9 mouse cellular contexts compared by ENCODE assay signal in the genomic region with DNA sequence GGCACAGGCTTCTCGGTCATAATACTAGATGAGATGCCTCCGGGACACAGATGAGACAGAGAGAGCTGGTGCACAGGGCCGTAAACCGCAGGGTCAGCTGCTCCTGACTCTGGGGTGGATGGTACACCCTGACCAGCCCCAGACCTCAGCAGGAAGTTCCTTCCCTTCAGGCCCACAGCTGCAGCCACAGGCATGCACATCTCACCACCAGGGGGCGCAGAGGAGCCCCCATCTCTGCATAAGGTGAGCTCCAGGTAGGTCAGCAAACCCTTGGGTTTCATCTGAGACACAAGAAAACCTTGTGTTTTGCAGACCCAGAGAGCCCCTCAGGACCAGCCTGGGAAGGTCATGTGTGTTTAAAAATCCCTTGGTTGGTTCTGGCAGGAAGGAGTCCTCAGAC.
DNase-seq lines count a peak whose midpoint lies in the region; ATAC-seq and TF ChIP-seq lines count a peak whose summit lies in the region.
"Had no signal": no experiment of that assay in that cellular context is flagged by ENCODE, and none has a peak within 500 bp of the region (broad histone marks: within the 10 kb centered on the region; RNA-seq: fewer than 3 reads in every experiment).

No protein-coding gene starts in this region.

- no peak overlapping the region for H3K4me2 ChIP-seq in hindbrain, postnatal 0 days (ENCODE audit: low read depth, low read length)
- no peak overlapping the region for H3K4me2 ChIP-seq in hindbrain, embryonic 12.5 days (replicated peaks)
- no peak overlapping the region for H3K4me2 ChIP-seq in lung, embryonic 14.5 days
- H3K4me2 ChIP-seq: limb, embryonic 15.5 days had no signal

- peaks cover 9% of the 10 kb centered on the region; the same call in 1 of the 2 replicates for H3K27me3 ChIP-seq in hindbrain, postnatal 0 days (ENCODE audit: insufficient read depth, low read length)
- peaks cover 94% of the 10 kb centered on the region for H3K27me3 ChIP-seq in hindbrain, embryonic 12.5 days
- peaks cover 68% of the 10 kb centered on the region for H3K27me3 ChIP-seq in E14TG2a.4 (ENCODE audit: insufficient read depth, low read length)
- H3K27me3 ChIP-seq in lung, embryonic 14.5 days (ENCODE audit: insufficient read depth, low read length), result peaks cover 16% of the 10 kb centered on the region

- ATAC-seq in hindbrain, postnatal 0 days, result no peak
- ATAC-seq in hindbrain, embryonic 12.5 days (ENCODE audit: low FRiP score), result no peak
- ATAC-seq in common myeloid progenitor, adult 5-6 weeks (replicated peaks; ENCODE audit: low read depth, poor library complexity, severe bottlenecking), result peak; percentile 43
- ATAC-seq in lung, embryonic 14.5 days (ENCODE audit: insufficient read depth), result no peak

- WGBS in hindbrain, postnatal 0 days, result 29% methylated on average over 5 of the region's 5 CpGs
- 33% methylated on average over 5 of the region's 5 CpGs for WGBS in hindbrain, embryonic 12.5 days
- 38% methylated on average over 5 of the region's 5 CpGs for WGBS in lung, embryonic 14.5 days

- no peak overlapping the region for H3K4me3 ChIP-seq in hindbrain, postnatal 0 days (ENCODE audit: low read length)
- H3K4me3 ChIP-seq in hindbrain, embryonic 12.5 days, result no peak overlapping the region
- no peak overlapping the region for H3K4me3 ChIP-seq in E14TG2a.4 (replicated peaks; ENCODE audit: low read length)
- no peak overlapping the region for H3K4me3 ChIP-seq in lung, embryonic 14.5 days (ENCODE audit: low read depth, low read length)
- H3K4me3 ChIP-seq: limb, embryonic 15.5 days had no signal

- no peaks in the 10 kb centered on the region for H3K9me3 ChIP-seq in hindbrain, postnatal 0 days (ENCODE audit: low read length)
- H3K9me3 ChIP-seq in hindbrain, embryonic 12.5 days (replicated peaks), result no peaks in the 10 kb centered on the region
- H3K9me3 ChIP-seq in E14TG2a.4 (ENCODE audit: low read length), result no peaks in the 10 kb centered on the region
- no peaks in the 10 kb centered on the region for H3K9me3 ChIP-seq in lung, embryonic 14.5 days (ENCODE audit: low read depth, low read length)
- H3K9me3 ChIP-seq: limb, embryonic 15.5 days had no signal

- TF ChIP-seq CTCF in hindbrain, postnatal 0 days (IDR thresholded peaks at IDR 0.05; ENCODE audit: low read depth), result peak; percentile 78
- peak; percentile 95 for TF ChIP-seq CTCF in E14TG2a.4 (conservative IDR thresholded peaks at IDR 0.05; ENCODE audit: low read length)
- peak; percentile 87 for TF ChIP-seq CTCF in lung, embryonic 14.5 days (IDR thresholded peaks at IDR 0.05; ENCODE audit: low read depth)

- no peak overlapping the region for H3K27ac ChIP-seq in hindbrain, postnatal 0 days
- H3K27ac ChIP-seq in hindbrain, embryonic 12.5 days, result no peak overlapping the region
- H3K27ac ChIP-seq in lung, embryonic 14.5 days (ENCODE audit: low read depth), result no peak overlapping the region
- H3K27ac ChIP-seq: limb, embryonic 15.5 days had no signal

- peaks cover 8% of the 10 kb centered on the region; the same call in 1 of the 2 replicates for H3K4me1 ChIP-seq in hindbrain, postnatal 0 days (ENCODE audit: insufficient read depth, low read length)
- H3K4me1 ChIP-seq in hindbrain, embryonic 12.5 days, result peaks cover 14% of the 10 kb centered on the region
- H3K4me1 ChIP-seq in E14TG2a.4 (replicated peaks; ENCODE audit: low read depth, low read length), result peaks cover 21% of the 10 kb centered on the region
- H3K4me1 ChIP-seq in lung, embryonic 14.5 days (ENCODE audit: insufficient read depth), result peaks cover 6% of the 10 kb centered on the region; the same call in 1 of the 2 replicates

- peak; percentile 38 for DNase-seq in hindbrain, postnatal 0 days (ENCODE audit: low spot score)
- DNase-seq in 3134 (ENCODE audit: extremely low read depth, insufficient read length, low spot score), result peak; percentile 61
- peak; percentile 71 for DNase-seq in lung, embryonic 14.5 days
- DNase-seq in thymus, postnatal 0 days (ENCODE audit: low spot score), result peak; percentile 81
- no peak for DNase-seq in right cerebral cortex, postnatal 10 days (ENCODE audit: low spot score in 2 of 2)

- H3K9ac ChIP-seq in hindbrain, postnatal 0 days (replicated peaks; ENCODE audit: low read length), result no peak overlapping the region
- H3K9ac ChIP-seq in hindbrain, embryonic 12.5 days, result no peak overlapping the region
- no peak overlapping the region for H3K9ac ChIP-seq in lung, embryonic 14.5 days
- H3K9ac ChIP-seq: limb, embryonic 15.5 days had no signal

- H3K36me3 ChIP-seq in hindbrain, postnatal 0 days (ENCODE audit: insufficient read depth, low read length), result no peaks in the 10 kb centered on the region
- H3K36me3 ChIP-seq in hindbrain, embryonic 12.5 days, result no peaks in the 10 kb centered on the region
- H3K36me3 ChIP-seq in E14TG2a.4 (ENCODE audit: insufficient read depth, low read length), result no peaks in the 10 kb centered on the region
- H3K36me3 ChIP-seq in lung, embryonic 14.5 days (ENCODE audit: insufficient read depth), result no peaks in the 10 kb centered on the region
- H3K36me3 ChIP-seq: limb, embryonic 15.5 days had no signal

Comparison
In these comparisons a context has a peak if more than half of its experiments do, and no peak if none do; other contexts are left out.
1. DNase-seq: peak in hindbrain, postnatal 0 days (single experiment), 3134 (single experiment), lung, embryonic 14.5 days (single experiment) and thymus, postnatal 0 days (single experiment); none in right cerebral cortex, postnatal 10 days (0 of 2).
2. Peak in every context shown above with its lines, with median percentiles within 50 percentile points of each other: CTCF ChIP-seq.